Mouse (Mus musculus) testis, adult 2 months (tissue): ENCODE results near the gene Taar1.

Experiments
- CTCF ChIP-seq: fragments of 200-500 bp; IDR thresholded peaks from 2 replicates; pipeline ENCODE4 v1.5.1; 2012; ENCODE audit warnings: low read depth, mild to moderate bottlenecking, inconsistent platforms, low read length, moderate library complexity; ENCODE audit not compliant: control insufficient read depth, insufficient read depth, insufficient replicate concordance
- POLR2A ChIP-seq: fragments of 200-500 bp; IDR thresholded peaks from 2 replicates; pipeline ENCODE4 v1.6.1; 2012; ENCODE audit warnings: low read depth, mild to moderate bottlenecking, inconsistent platforms, low read length, moderate library complexity; ENCODE audit not compliant: control insufficient read depth

- no peak for TF ChIP-seq POLR2A
- TF ChIP-seq CTCF = no peak
Observed at GRCm38 (mm10) chr10:23894601-23895349, 25.4 kb upstream of the Taar1 start, which contains the start of gene Vnn1.
